Comparison of ENCODE assay signal across 8 mouse cellular contexts in genomic region chr6:71270301-71271056, GRCm38 (mm10). TPM values are rescaled to one million over a fixed set of nuclear protein-coding genes. Genes with fewer than 3 reads are reported as not detected.
DNase-seq lines count a peak whose midpoint lies in the region; ATAC-seq and TF ChIP-seq lines count a peak whose summit lies in the region.

No protein-coding gene starts in this region.

- H3K9ac ChIP-seq in liver, embryonic 13.5 days, result peak overlapping the region; percentile 98

- peak; percentile 52 for ATAC-seq in liver, embryonic 13.5 days (ENCODE audit: low read depth)

- peak overlapping the region; percentile 88 for H3K4me3 ChIP-seq in liver, embryonic 13.5 days (replicated peaks)
- H3K4me3 ChIP-seq in myocyte, result peak overlapping the region; percentile 87
- no peak overlapping the region; the same call in 1 of the 2 replicates for H3K4me3 ChIP-seq in thymus, adult 2 months (ENCODE audit: control insufficient read depth, insufficient read depth, low read length)

- DNase-seq in urinary bladder, adult 18-20 months (ENCODE audit: low spot score in 2 of 2), result peak; percentile 7 to 18
- DNase-seq in urinary bladder, postnatal 10 days (ENCODE audit: low spot score), result no peak
- peak; percentile 33 to 37 for DNase-seq in cerebellum, postnatal 36 days
- peak; percentile 38 for DNase-seq in heart, adult 8-10 months (ENCODE audit: low spot score)
- peak; percentile 53 to 56 for DNase-seq in kidney, adult 8-10 months
- DNase-seq in liver, embryonic 13.5 days, result peak; percentile 53
- peak; percentile 19 for DNase-seq in thymus, adult 2 months

- H3K4me2 ChIP-seq in liver, embryonic 13.5 days, result peak overlapping the region; percentile 85
- H3K4me2 ChIP-seq in myocyte (ENCODE audit: low read depth), result peak overlapping the region; percentile 94

- no peak for TF ChIP-seq POLR2A in myocyte (IDR thresholded peaks at IDR 0.05; ENCODE audit: insufficient read length, low read depth)
- no peak for TF ChIP-seq POLR2A in thymus, adult 2 months (IDR thresholded peaks at IDR 0.05; ENCODE audit: control insufficient read depth, extremely low read depth, insufficient read depth, low read length, poor library complexity)

- H3K79me2 ChIP-seq in myocyte (ENCODE audit: control insufficient read depth, insufficient read depth), result peaks cover 27% of the 10 kb centered on the region

- peak overlapping the region; percentile 89 for H3K27ac ChIP-seq in liver, embryonic 13.5 days
- peak overlapping the region; percentile 46 for H3K27ac ChIP-seq in thymus, adult 2 months (ENCODE audit: control insufficient read depth, insufficient read depth, low read length)

- no peak for TF ChIP-seq CTCF in thymus, adult 2 months (IDR thresholded peaks at IDR 0.05; ENCODE audit: borderline replicate concordance, control insufficient read depth, extremely low read depth, insufficient read depth, low read length, poor library complexity)

- no peaks in the 10 kb centered on the region for H3K27me3 ChIP-seq in liver, embryonic 13.5 days
- H3K27me3 ChIP-seq in myocyte (ENCODE audit: control insufficient read depth, insufficient read depth, insufficient read length), result no peaks in the 10 kb centered on the region
- no peaks in the 10 kb centered on the region for H3K27me3 ChIP-seq in thymus, adult 2 months (ENCODE audit: control insufficient read depth, insufficient read depth, low read length)

- peaks cover 25% of the 10 kb centered on the region for H3K4me1 ChIP-seq in liver, embryonic 13.5 days (replicated peaks)
- H3K4me1 ChIP-seq in thymus, adult 2 months (replicated peaks; ENCODE audit: control insufficient read depth, insufficient read depth, low read length), result peaks cover 15% of the 10 kb centered on the region

- H3K36me3 ChIP-seq in liver, embryonic 13.5 days, result no peaks in the 10 kb centered on the region
- H3K36me3 ChIP-seq in myocyte (ENCODE audit: control insufficient read depth, insufficient read depth), result no peaks in the 10 kb centered on the region
- H3K36me3 ChIP-seq in thymus, adult 2 months (ENCODE audit: control insufficient read depth, insufficient read depth, low read length), result no peaks in the 10 kb centered on the region

- H3ac ChIP-seq in myocyte (ENCODE audit: control insufficient read depth, insufficient read length), result no peak overlapping the region

- H3K9me3 ChIP-seq in liver, embryonic 13.5 days (replicated peaks), result no peaks in the 10 kb centered on the region

- 16% methylated on average over 14 of the region's 14 CpGs for WGBS in liver, embryonic 13.5 days (ENCODE audit: insufficient replicate concordance)
- 46% methylated on average over 13 of the region's 14 CpGs for WGBS in thymus, adult 2 months

TF ChIP-seq in myocyte, 11 proteins besides CTCF, POLR2A, EP300 and RAD21:
- TF ChIP-seq USF1 (IDR thresholded peaks at IDR 0.05; ENCODE audit: low read depth) (no peak), TCF12 (IDR thresholded peaks at IDR 0.05; ENCODE audit: insufficient read depth, poor library complexity, severe bottlenecking) (no peak), SRF (IDR thresholded peaks at IDR 0.05; ENCODE audit: control insufficient read depth, insufficient read length, low read depth) (no peak), E2F4 (IDR thresholded peaks at IDR 0.05; ENCODE audit: insufficient read depth) (no peak), MYOD1 (IDR thresholded peaks at IDR 0.05; ENCODE audit: control insufficient read depth in 1 of 3, insufficient read length in 2 of 3, low read depth in 2 of 3) (no peak), POLR2AphosphoS2 (IDR thresholded peaks at IDR 0.05; ENCODE audit: insufficient read length, low read depth) (no peak), MAX (IDR thresholded peaks at IDR 0.05; ENCODE audit: low read depth) (no peak), CEBPB (IDR thresholded peaks at IDR 0.05; ENCODE audit: insufficient read depth, poor library complexity, severe bottlenecking) (no peak), REST (IDR thresholded peaks at IDR 0.05; ENCODE audit: insufficient read depth, insufficient read length) (no peak), TCF3 (IDR thresholded peaks at IDR 0.05; ENCODE audit: insufficient read length, low read depth) (no peak), MYOG (IDR thresholded peaks at IDR 0.05; ENCODE audit: control insufficient read depth in 1 of 3, insufficient read depth in 1 of 3, insufficient read length in 2 of 3, low read depth in 2 of 3) (no peak)

RNA-seq across cellular contexts. Expression of gene Krcc1, which starts 1.0 kb away (rescaled TPM):
- 10 to 100 TPM; 49.5 to 61.3 (median 54.1) TPM for total RNA-seq in heart, adult 8-10 months (2022)
- polyA plus RNA-seq in liver, embryonic 13.5 days (2015; fragmentation: Nextera tagmentation; extraction: Ambion mirVana), result 24.0 and 27.8 TPM in 2 replicates
- polyA plus RNA-seq in myocyte (2012; fragmentation: generic; extraction: Trizol), result 18.6 TPM
- 7.7 and 8.9 TPM in 2 replicates for polyA plus RNA-seq in thymus, adult 2 months (2012; rRNA removed)

RNA-seq across cellular contexts. Expression of gene Smyd1, which starts 51.6 kb away (rescaled TPM):
- 100 to 1,000 TPM; 345 to 402 (median 349) TPM for total RNA-seq in heart, adult 8-10 months (2022)
- 0.20 and 0.27 TPM in 2 replicates for polyA plus RNA-seq in liver, embryonic 13.5 days (2015; fragmentation: Nextera tagmentation; extraction: Ambion mirVana)
- polyA plus RNA-seq in myocyte (2012; fragmentation: generic; extraction: Trizol), result 141 TPM
- 9.6 and 15.1 TPM in 2 replicates for polyA plus RNA-seq in thymus, adult 2 months (2012; rRNA removed)

RNA-seq across cellular contexts. Expression of gene Cd8b1, which starts 52.1 kb away (rescaled TPM):
- under 1 TPM in 2 of 4 experiments, not detected in 2; 0.17 to 0.19 TPM for total RNA-seq in heart, adult 8-10 months (2022)
- not detected in 2 replicates for polyA plus RNA-seq in liver, embryonic 13.5 days (2015; fragmentation: Nextera tagmentation; extraction: Ambion mirVana)
- polyA plus RNA-seq in myocyte (2012; fragmentation: generic; extraction: Trizol), result not detected
- 712 and 845 TPM in 2 replicates for polyA plus RNA-seq in thymus, adult 2 months (2012; rRNA removed)

Comparison
In these comparisons a context has a peak if more than half of its experiments do, and no peak if none do; other contexts are left out.
1. RNA of gene Cd8b1, which starts 52.1 kb away (polyA plus RNA-seq): 712 to 845 TPM in thymus, adult 2 months; not detected in myocyte (single experiment) and not detected in liver, embryonic 13.5 days; every median in the first group is over 100 times any median in the second.